Mouse (Mus musculus) forebrain, embryonic 14.5 days (tissue): ENCODE measurements at regions not wholly inside any gene's neighbourhood (a gene's known extent, or its start where the extent isn't known, plus 50 kb on each side); places are given as distances from the start of the nearest gene placed in this dataset.
"Not testable (repeated sequence)": the region's sequence is repeated elsewhere in the genome, so short reads cannot be mapped to it uniquely, and the experiment has no call there.

Experiments
- ATAC-seq: fragments of 200-750 bp; cut with Nextera tagmentation; 2 replicates; pipeline ENCODE4 v1.8.0; 2017; ENCODE audit warnings: mild to moderate bottlenecking, moderate library complexity
- DNase-seq: peaks from one replicate; pipeline ENCODE4 v3.0.0-alpha.2; 2015; ENCODE audit warnings: low spot score
- H3K27ac ChIP-seq: fragments of 300-500 bp; sonication (generic); 2 replicates; pipeline ENCODE4 v1.5.1; 2014; ENCODE audit warnings: low read depth, mild to moderate bottlenecking, control low read depth, low read length, moderate library complexity
- H3K27me3 ChIP-seq: fragments of 300-500 bp; sonication (generic); replicated peaks from 2 replicates; pipeline ENCODE4 v1.6.1; 2014; ENCODE audit warnings: low read length, control low read depth, mixed read lengths; ENCODE audit not compliant: control insufficient read depth, insufficient read depth
- H3K36me3 ChIP-seq: fragments of 300-500 bp; sonication (generic); 2 replicates; pipeline ENCODE4 v1.6.1; 2014; ENCODE audit warnings: low read length, control low read depth; ENCODE audit not compliant: control insufficient read depth, insufficient read depth
- H3K4me1 ChIP-seq: fragments of 300-500 bp; sonication (generic); 2 replicates; pipeline ENCODE4 v1.6.1; 2014; ENCODE audit warnings: antibody characterized with exemption, low read length, control low read depth; ENCODE audit not compliant: control insufficient read depth, insufficient read depth
- H3K4me2 ChIP-seq: fragments of 300-500 bp; sonication (generic); 2 replicates; pipeline ENCODE4 v1.6.1; 2014; ENCODE audit warnings: mild to moderate bottlenecking, control low read depth, low read length
- H3K4me3 ChIP-seq: fragments of 300-500 bp; sonication (generic); 2 replicates; pipeline ENCODE4 v1.5.1; 2014; ENCODE audit warnings: low read depth, low read length, control low read depth
- H3K9ac ChIP-seq: fragments of 300-500 bp; sonication (generic); 2 replicates; pipeline ENCODE4 v1.6.1; 2014; ENCODE audit warnings: mild to moderate bottlenecking, low read length, control low read depth, moderate library complexity
- H3K9me3 ChIP-seq: fragments of 300-500 bp; sonication (generic); replicated peaks from 2 replicates; pipeline ENCODE4 v1.6.1; 2016; ENCODE audit warnings: low read length, control low read depth, mixed read lengths; ENCODE audit not compliant: control insufficient read depth
- WGBS: fragments of 180-500 bp; shearing (Covaris S2); extraction: QIAGEN DNeasy Blood & Tissue Kit; methylation state at CpG from one replicate; pipeline ENCODE4 v1.1.7; 2014; 5-methylcytosine and 5-hydroxymethylcytosine counted together

DNA sequence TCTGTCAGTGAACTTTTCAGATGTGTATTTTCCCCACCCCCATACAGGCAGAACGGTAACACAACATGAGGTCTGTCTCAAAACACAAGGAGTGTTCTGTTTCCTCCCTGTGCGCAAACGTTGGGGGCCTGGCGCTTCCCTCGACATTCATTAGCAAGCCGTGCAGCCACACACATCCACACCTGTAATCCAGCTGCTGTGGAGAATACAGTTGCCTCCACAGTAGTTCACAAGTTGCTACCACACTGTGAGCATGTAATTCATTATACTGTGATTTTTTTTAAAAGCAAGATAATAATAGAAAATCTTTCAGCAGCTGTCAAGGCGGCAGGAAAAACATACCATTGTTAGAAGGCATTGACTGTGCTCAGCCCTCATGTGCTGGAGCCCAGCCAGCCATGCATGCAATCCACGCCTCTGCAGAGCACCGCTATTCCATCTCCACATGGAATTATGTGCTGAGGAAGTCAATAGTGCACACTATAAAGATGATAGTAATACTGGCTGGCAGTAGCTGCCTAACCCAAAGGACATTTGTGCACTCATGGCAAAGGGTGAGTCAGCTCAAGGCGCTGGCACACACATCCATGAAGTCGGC lies 586.1 kb upstream of the Sox11 start:
- H3K36me3 ChIP-seq, result no peaks in the 10 kb centered on the region
- no peaks in the 10 kb centered on the region for H3K27me3 ChIP-seq
- peak overlapping the region; percentile 66 for H3K27ac ChIP-seq
- no peaks in the 10 kb centered on the region for H3K9me3 ChIP-seq
- DNase-seq, result peak; percentile 61
- H3K4me1 ChIP-seq, result peaks cover 20% of the 10 kb centered on the region
- no peak overlapping the region for H3K4me2 ChIP-seq
- WGBS, result 44% methylated on average over 11 of the region's 11 CpGs
- peak; percentile 50 for ATAC-seq
- H3K9ac ChIP-seq, result no peak overlapping the region
- no peak overlapping the region for H3K4me3 ChIP-seq

DNA sequence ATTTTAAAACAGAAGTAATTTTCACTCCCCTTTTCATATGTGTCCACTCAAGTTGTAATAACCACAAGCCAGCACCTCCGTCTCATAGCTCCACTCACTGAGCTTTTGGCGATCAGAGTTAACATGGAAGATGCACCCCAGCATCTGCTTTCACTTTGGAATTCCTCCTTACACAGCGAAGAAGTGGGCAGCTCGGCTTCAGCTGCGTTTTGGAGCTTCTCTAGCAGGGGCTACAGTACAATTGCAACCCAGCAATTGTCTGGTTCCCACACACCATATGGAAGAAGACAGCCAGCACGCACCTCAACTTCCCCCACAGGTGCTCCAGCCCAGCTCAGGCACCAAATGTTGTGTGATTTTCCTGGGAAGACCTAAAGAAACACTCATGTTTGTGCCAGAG lies 584.4 kb upstream of the Sox11 start:
- Histone ChIP-seq H3K9ac (no peak overlapping the region), H3K9me3 (no peaks in the 10 kb centered on the region), H3K36me3 (no peaks in the 10 kb centered on the region), H3K27ac (no peak overlapping the region), H3K27me3 (no peaks in the 10 kb centered on the region), H3K4me3 (no peak overlapping the region), H3K4me1 (peaks cover 9% of the 10 kb centered on the region; the same call in 1 of the 2 replicates), H3K4me2 (no peak overlapping the region)
- DNase-seq, result no peak
- no peak for ATAC-seq
- WGBS, result 89% methylated on average over 6 of the region's 6 CpGs

DNA sequence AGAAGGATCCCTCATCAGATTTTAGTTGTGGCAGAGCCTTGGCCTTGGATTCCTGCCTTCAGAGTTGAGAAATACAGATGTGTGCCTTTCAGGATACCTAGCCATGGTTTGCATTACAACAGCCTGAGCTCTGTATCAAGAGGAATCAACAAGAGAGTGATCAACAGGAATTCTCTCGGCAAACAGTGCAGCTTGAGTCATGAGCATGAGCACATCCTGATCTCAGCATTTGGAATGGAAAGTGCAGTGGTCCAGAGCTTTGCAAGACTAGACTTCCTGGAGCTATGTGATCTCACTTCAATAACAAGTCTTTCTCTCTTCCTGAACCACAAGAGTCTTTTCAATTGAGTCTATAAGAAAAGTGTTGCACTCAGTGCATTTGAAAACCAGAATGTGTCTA lies 578.2 kb upstream of the Sox11 start:
- Histone ChIP-seq H3K4me3 (no peak overlapping the region), H3K4me1 (no peaks in the 10 kb centered on the region), H3K9ac (no peak overlapping the region), H3K27me3 (no peaks in the 10 kb centered on the region), H3K9me3 (no peaks in the 10 kb centered on the region), H3K4me2 (no peak overlapping the region), H3K27ac (no peak overlapping the region), H3K36me3 (no peaks in the 10 kb centered on the region)
- ATAC-seq (no peak), DNase-seq (no peak)
- 79% methylated on average over 1 of the region's 1 CpGs for WGBS

DNA sequence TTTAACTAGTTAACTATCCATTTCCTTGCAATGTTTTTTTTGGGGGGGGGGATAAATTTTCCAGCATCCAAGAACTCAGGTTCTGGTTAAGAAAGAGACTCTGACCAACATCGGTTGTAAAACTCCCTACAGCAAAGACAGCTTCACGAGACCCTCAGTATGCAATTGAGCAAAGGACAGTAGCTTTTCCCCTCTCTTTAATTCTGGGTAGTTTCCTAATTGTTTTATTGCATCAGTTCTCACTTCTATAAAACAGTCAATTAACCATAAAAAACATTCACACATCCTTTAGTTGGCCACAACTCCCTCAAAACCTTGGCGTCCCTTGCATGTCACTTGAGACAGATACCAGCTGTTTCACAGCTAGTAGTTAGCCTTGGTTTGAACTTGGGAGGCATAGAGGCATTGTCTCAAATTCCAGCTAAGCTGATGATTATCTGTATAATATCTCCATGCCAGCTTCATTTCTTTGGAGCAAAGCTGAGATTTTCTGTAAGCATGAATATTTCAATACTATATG lies 574.1 kb upstream of the Sox11 start:
- no peaks in the 10 kb centered on the region for H3K9me3 ChIP-seq
- H3K9ac ChIP-seq, result no peak overlapping the region
- H3K4me3 ChIP-seq, result no peak overlapping the region
- no peaks in the 10 kb centered on the region for H3K4me1 ChIP-seq
- no peaks in the 10 kb centered on the region for H3K27me3 ChIP-seq
- no peaks in the 10 kb centered on the region for H3K36me3 ChIP-seq
- WGBS, result 62% methylated on average over 3 of the region's 3 CpGs
- no peak overlapping the region for H3K27ac ChIP-seq
- DNase-seq (peak; percentile 64), ATAC-seq (no peak)
- H3K4me2 ChIP-seq, result no peak overlapping the region

DNA sequence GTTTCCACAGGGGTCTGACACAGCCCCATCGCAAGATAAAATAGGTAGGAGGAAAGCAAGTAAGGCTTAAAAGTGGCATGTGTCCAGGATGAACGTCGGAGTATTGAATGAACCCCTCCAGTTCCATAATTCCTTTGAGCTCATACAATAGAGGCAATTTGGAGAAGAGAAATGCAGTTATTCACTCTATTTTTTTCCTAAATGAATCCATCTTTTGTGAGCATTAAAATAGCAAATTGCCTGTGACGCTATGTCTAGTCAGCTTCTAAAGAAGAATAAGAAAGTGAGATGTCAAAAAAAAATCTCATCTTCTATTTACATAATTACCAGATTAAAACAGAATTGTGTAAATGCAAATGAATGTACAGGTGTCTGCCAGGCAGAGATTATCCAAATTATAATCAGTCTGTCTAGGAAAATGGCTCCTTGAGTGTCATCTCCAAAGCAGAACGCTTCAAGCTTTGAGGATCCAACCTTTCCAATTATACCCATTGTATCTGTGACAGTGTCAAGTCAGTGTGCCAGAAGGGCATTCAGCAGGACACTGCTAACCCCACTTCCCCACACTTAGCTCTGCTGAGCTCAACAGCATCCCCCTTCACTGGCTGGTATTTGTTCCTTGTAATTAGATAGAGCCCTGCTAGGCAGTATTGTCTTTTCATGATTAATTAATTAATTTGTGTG lies 567.2 kb upstream of the Sox11 start:
- Histone ChIP-seq H3K4me1 (no peaks in the 10 kb centered on the region), H3K9ac (no peak overlapping the region), H3K27me3 (no peaks in the 10 kb centered on the region), H3K9me3 (no peaks in the 10 kb centered on the region), H3K4me3 (no peak overlapping the region), H3K36me3 (no peaks in the 10 kb centered on the region), H3K4me2 (no peak overlapping the region), H3K27ac (no peak overlapping the region; the same call in 1 of the 2 replicates)
- 15% methylated on average over 5 of the region's 5 CpGs for WGBS
- ATAC-seq (peak; percentile 55), DNase-seq (peak; percentile 48)

DNA sequence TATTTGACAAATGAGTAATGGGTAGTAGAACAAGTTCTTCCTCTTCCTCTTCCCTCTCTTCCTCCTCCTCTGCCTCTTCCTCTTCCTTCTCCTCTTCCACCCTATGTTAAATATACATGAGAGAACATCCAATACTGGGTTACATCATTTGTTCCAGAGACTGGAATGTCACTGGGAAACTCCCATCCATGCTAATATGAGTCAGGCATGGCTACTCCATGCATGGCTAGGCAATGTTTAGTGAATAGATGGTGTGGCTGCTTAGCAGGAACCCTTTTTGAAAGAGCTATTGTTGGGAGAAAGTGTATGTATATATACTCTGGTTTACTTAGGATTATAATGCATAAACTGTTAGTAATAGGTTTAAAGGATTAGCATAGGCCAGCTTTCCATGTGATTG lies 554.3 kb upstream of the Sox11 start:
- not testable (repeated sequence) for H3K27me3 ChIP-seq, H3K9ac ChIP-seq, H3K4me1 ChIP-seq, DNase-seq, H3K27ac ChIP-seq, H3K36me3 ChIP-seq, H3K4me3 ChIP-seq, ATAC-seq, H3K9me3 ChIP-seq, H3K4me2 ChIP-seq

DNA sequence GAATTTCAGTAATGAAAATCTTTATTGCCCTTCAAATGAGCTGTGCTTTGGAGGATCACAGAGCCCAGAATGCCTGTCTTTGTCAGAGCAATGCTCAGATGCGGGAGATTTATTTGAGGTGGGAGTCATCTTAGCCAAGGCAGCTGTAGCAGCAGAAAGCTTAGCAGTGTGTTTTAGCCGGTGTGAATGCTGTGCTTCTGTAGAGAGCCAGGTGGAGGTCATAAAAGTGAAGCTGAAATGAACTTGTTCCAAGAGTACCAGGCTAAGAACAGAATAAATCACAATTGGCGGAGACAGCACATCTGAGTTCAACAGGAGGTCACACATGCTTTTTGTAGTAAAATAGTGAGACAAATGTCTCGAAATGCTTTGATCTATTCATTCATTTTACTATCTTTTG lies 539.3 kb upstream of the Sox11 start:
- WGBS, result 70% methylated on average over 4 of the region's 4 CpGs
- no peak overlapping the region for H3K27ac ChIP-seq
- no peak for ATAC-seq

DNA sequence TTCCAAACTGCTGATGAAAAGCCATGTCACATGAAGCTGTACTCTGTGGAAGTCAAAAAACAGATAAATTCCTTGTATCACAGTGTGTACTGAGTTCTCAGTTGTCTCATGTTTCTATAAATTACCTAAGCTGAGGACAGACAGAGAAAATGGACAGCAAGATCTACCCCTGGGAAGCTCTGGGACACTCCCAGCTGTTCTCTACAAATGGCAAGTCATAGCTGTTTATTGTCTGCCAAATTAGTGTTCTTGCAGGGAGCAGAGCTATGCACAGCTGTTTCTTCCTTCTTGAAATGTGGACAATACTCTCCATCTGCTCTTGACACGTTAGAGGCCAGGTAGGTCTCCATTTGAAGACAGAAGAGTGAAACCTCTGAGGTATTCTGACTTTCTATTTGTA lies 524.0 kb upstream of the Sox11 start:
- no peak for ATAC-seq
- no peak overlapping the region for H3K9ac ChIP-seq
- H3K4me3 ChIP-seq, result no peak overlapping the region
- H3K27ac ChIP-seq, result no peak overlapping the region
- no peaks in the 10 kb centered on the region for H3K9me3 ChIP-seq
- H3K4me1 ChIP-seq, result no peaks in the 10 kb centered on the region
- no peak for DNase-seq
- WGBS, result 73% methylated on average over 1 of the region's 1 CpGs
- H3K4me2 ChIP-seq, result no peak overlapping the region
- no peaks in the 10 kb centered on the region for H3K27me3 ChIP-seq
- H3K36me3 ChIP-seq, result no peaks in the 10 kb centered on the region

More for the DNA sequence above, 539.3 kb upstream of the Sox11 start:
- Histone ChIP-seq H3K9me3 (no peaks in the 10 kb centered on the region), H3K27me3 (no peaks in the 10 kb centered on the region), H3K36me3 (no peaks in the 10 kb centered on the region), H3K4me3 (no peak overlapping the region), H3K4me1 (no peaks in the 10 kb centered on the region), H3K4me2 (no peak overlapping the region), H3K9ac (no peak overlapping the region)
- DNase-seq, result no peak

DNA sequence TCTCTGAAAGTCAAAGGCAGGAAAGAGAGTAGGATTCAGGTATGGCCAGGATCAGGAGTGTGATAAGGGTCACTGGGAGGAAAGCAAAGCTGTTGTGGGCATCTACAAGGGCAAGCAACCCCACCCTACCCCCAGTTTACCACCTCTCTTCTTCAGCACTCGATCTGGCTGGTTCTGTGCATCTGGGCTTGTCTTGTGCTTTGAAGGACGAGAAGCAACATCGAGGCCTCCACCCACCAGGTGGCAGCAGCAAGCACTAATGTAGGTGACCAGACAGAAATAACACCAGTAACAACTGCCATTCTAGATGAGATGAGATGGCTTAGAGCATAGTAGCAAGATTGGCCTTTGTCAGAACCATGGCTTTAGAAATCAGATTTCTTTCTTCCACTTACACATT lies 507.2 kb upstream of the Sox11 start:
- Histone ChIP-seq H3K9ac (no peak overlapping the region), H3K9me3 (no peaks in the 10 kb centered on the region), H3K4me3 (no peak overlapping the region), H3K27me3 (no peaks in the 10 kb centered on the region), H3K36me3 (no peaks in the 10 kb centered on the region), H3K27ac (no peak overlapping the region), H3K4me2 (no peak overlapping the region), H3K4me1 (no peaks in the 10 kb centered on the region)
- WGBS, result 96% methylated on average over 3 of the region's 3 CpGs
- ATAC-seq (no peak), DNase-seq (no peak)
